Comparison of ENCODE assay signal across 11 mouse cellular contexts in the genomic region with DNA sequence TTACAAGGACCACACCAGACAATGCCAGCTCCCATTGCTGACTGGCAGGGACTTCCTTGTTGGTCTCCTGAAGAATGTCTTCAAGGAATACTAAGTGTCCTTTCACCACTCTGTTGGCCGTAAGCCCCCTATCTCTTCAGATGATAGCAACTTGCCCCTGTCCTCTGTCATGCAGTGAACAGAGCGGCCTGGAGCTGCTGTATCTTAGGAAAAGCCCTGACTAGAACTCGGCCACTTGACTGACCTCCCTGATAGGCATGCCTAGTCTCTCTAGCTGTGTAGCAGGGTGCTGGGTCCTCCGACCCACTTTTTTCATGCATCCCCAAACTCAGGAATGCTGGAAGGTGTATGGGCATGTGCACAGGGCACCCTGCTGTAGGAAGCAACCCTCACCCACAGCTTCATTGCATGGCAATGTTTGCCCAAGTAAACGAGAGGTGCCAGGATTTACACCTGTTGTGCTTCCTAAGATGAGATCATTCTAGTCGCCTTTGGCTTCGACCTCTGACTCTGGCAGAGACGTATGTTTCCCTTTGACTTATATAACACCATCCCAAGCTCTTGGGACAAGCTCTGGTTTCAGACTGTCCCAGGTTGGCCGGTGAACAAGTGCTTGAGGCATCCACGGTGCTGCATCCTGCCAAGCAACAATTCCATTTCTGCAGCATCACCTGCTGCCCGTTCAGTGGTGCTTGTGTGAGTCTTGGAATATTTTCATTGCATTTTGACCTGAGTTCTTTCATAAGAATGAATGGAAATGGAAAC.
DNase-seq lines count a peak whose midpoint lies in the region; ATAC-seq and TF ChIP-seq lines count a peak whose summit lies in the region.
"Had no signal": no experiment of that assay in that cellular context is flagged by ENCODE, and none has a peak within 500 bp of the region (broad histone marks: within the 10 kb centered on the region; RNA-seq: fewer than 3 reads in every experiment).

No protein-coding gene starts in this region.

- no peaks in the 10 kb centered on the region for H3K36me3 ChIP-seq in hindbrain, embryonic 14.5 days (replicated peaks; ENCODE audit: control insufficient read depth, insufficient read depth)
- no peaks in the 10 kb centered on the region for H3K36me3 ChIP-seq in hindbrain, postnatal 0 days (ENCODE audit: insufficient read depth, low read length)
- no peaks in the 10 kb centered on the region for H3K36me3 ChIP-seq in testis, adult 2 months (ENCODE audit: control insufficient read depth, insufficient read depth, low read length)
- H3K36me3 ChIP-seq: midbrain, embryonic 13.5 days had no signal

- H3K4me2 ChIP-seq in hindbrain, embryonic 14.5 days (replicated peaks), result no peak overlapping the region
- H3K4me2 ChIP-seq in hindbrain, postnatal 0 days (ENCODE audit: low read depth, low read length), result no peak overlapping the region
- H3K4me2 ChIP-seq: midbrain, embryonic 13.5 days had no signal

- peaks cover 29% of the 10 kb centered on the region for H3K4me1 ChIP-seq in hindbrain, embryonic 14.5 days (replicated peaks; ENCODE audit: control insufficient read depth, insufficient read depth, low read length)
- H3K4me1 ChIP-seq in hindbrain, postnatal 0 days (ENCODE audit: insufficient read depth, low read length), result peaks cover 29% of the 10 kb centered on the region; the same call in 1 of the 2 replicates
- peaks cover 10% of the 10 kb centered on the region for H3K4me1 ChIP-seq in testis, adult 2 months (ENCODE audit: control insufficient read depth, insufficient read depth, low read length)

- no peak for DNase-seq in hindbrain, embryonic 14.5 days (ENCODE audit: low spot score)
- DNase-seq in hindbrain, postnatal 0 days (ENCODE audit: low spot score), result no peak
- no peak for DNase-seq in testis, postnatal 14 days (ENCODE audit: low spot score)
- peak; percentile 79 for DNase-seq in gastrocnemius, postnatal 25 days
- DNase-seq in adrenal gland, postnatal 14 days, result no peak
- no peak for DNase-seq in frontal cortex, postnatal 36 days (ENCODE audit: low spot score in 2 of 2)
- DNase-seq: kidney, adult 9 months; left cerebral cortex, postnatal 4 days; thymus, postnatal 36 days had no signal

- TF ChIP-seq POLR2A in testis, adult 2 months (IDR thresholded peaks at IDR 0.05; ENCODE audit: control insufficient read depth, low read depth, low read length), result no peak

- WGBS in hindbrain, embryonic 14.5 days, result 85% methylated on average over 11 of the region's 11 CpGs
- 82% methylated on average over 11 of the region's 11 CpGs for WGBS in hindbrain, postnatal 0 days

- no peaks in the 10 kb centered on the region for H3K27me3 ChIP-seq in hindbrain, embryonic 14.5 days (ENCODE audit: control insufficient read depth, insufficient read depth, low read length)
- H3K27me3 ChIP-seq in hindbrain, postnatal 0 days (ENCODE audit: insufficient read depth, low read length), result no peaks in the 10 kb centered on the region
- no peaks in the 10 kb centered on the region for H3K27me3 ChIP-seq in testis, adult 2 months (ENCODE audit: control insufficient read depth, insufficient read depth, low read length)
- H3K27me3 ChIP-seq: midbrain, embryonic 13.5 days had no signal

- H3K27ac ChIP-seq in hindbrain, embryonic 14.5 days, result 0 out of 2 replicates have a peak overlapping the region, but pooled peaks have one; percentile 9
- no peak overlapping the region for H3K27ac ChIP-seq in hindbrain, postnatal 0 days
- peak overlapping the region; percentile 25 for H3K27ac ChIP-seq in testis, adult 2 months (ENCODE audit: control insufficient read depth, insufficient read depth, low read depth, low read length)
- H3K27ac ChIP-seq: midbrain, embryonic 13.5 days had no signal

- H3K9me3 ChIP-seq in hindbrain, embryonic 14.5 days (ENCODE audit: control insufficient read depth, low read length), result no peaks in the 10 kb centered on the region
- no peaks in the 10 kb centered on the region for H3K9me3 ChIP-seq in hindbrain, postnatal 0 days (ENCODE audit: low read length)
- H3K9me3 ChIP-seq: midbrain, embryonic 13.5 days had no signal

- H3K9ac ChIP-seq in hindbrain, embryonic 14.5 days, result no peak overlapping the region
- no peak overlapping the region for H3K9ac ChIP-seq in hindbrain, postnatal 0 days (replicated peaks; ENCODE audit: low read length)
- H3K9ac ChIP-seq: midbrain, embryonic 13.5 days had no signal

- TF ChIP-seq CTCF in hindbrain, postnatal 0 days (IDR thresholded peaks at IDR 0.05; ENCODE audit: low read depth), result no peak
- no peak for TF ChIP-seq CTCF in testis, adult 2 months (IDR thresholded peaks at IDR 0.05; ENCODE audit: control insufficient read depth, insufficient read depth, insufficient replicate concordance, low read depth, low read length)

- no peak overlapping the region for H3K4me3 ChIP-seq in hindbrain, embryonic 14.5 days (replicated peaks; ENCODE audit: low read length)
- no peak overlapping the region for H3K4me3 ChIP-seq in hindbrain, postnatal 0 days (ENCODE audit: low read length)
- H3K4me3 ChIP-seq in testis, adult 2 months (ENCODE audit: control insufficient read depth, low read depth, low read length), result no peak overlapping the region
- H3K4me3 ChIP-seq: midbrain, embryonic 13.5 days had no signal

- no peak for ATAC-seq in hindbrain, embryonic 14.5 days (ENCODE audit: low FRiP score)
- no peak for ATAC-seq in hindbrain, postnatal 0 days
- ATAC-seq: midbrain, embryonic 13.5 days had no signal
